Mouse (Mus musculus) thymus, adult 2 months (tissue): ENCODE measurements at regions not wholly inside any gene's neighbourhood (a gene's known extent, or its start where the extent isn't known, plus 50 kb on each side); places are given as distances from the start of the nearest gene placed in this dataset.

Experiments used
- DNase-seq: peaks from one replicate; pipeline ENCODE4 v3.0.0; 2021
- H3K27ac ChIP-seq: fragments of 200-500 bp; 2 replicates; pipeline ENCODE4 v1.5.1; 2012; ENCODE audit warnings: low read length, control low read depth; ENCODE audit not compliant: control insufficient read depth, insufficient read depth
- H3K27me3 ChIP-seq: fragments of 200-500 bp; 2 replicates; pipeline ENCODE4 v1.6.1; 2012; ENCODE audit warnings: mild to moderate bottlenecking, low read length, moderate library complexity, mixed read lengths; ENCODE audit not compliant: control insufficient read depth, insufficient read depth
- H3K36me3 ChIP-seq: fragments of 200-500 bp; 2 replicates; pipeline ENCODE4 v1.6.1; 2012; ENCODE audit warnings: mild to moderate bottlenecking, low read length, moderate library complexity; ENCODE audit not compliant: control insufficient read depth, insufficient read depth
- H3K4me1 ChIP-seq: fragments of 200-500 bp; replicated peaks from 2 replicates; pipeline ENCODE4 v1.6.1; 2012; ENCODE audit warnings: low read length; ENCODE audit not compliant: control insufficient read depth, insufficient read depth
- H3K4me3 ChIP-seq: fragments of 200-500 bp; 2 replicates; pipeline ENCODE4 v1.5.1; 2012; ENCODE audit warnings: mild to moderate bottlenecking, low read length, control low read depth, moderate library complexity; ENCODE audit not compliant: control insufficient read depth, insufficient read depth
- CTCF ChIP-seq: fragments of 200-500 bp; IDR thresholded peaks from 2 replicates; pipeline ENCODE4 v1.5.1; 2012; ENCODE audit warnings: mild to moderate bottlenecking, control low read depth, low read length, moderate library complexity, borderline replicate concordance; ENCODE audit not compliant: control insufficient read depth, poor library complexity, insufficient read depth; ENCODE audit errors: extremely low read depth
- POLR2A ChIP-seq: fragments of 200-500 bp; IDR thresholded peaks from 2 replicates; pipeline ENCODE4 v1.6.1; 2012; ENCODE audit warnings: mild to moderate bottlenecking, low read length, control low read depth, moderate library complexity; ENCODE audit not compliant: control insufficient read depth, poor library complexity, insufficient read depth; ENCODE audit errors: extremely low read depth
- WGBS: fragments of 180-500 bp; shearing (Covaris S2); methylation state at CpG from one replicate; pipeline ENCODE4 v1.1.7; 2018; 5-methylcytosine and 5-hydroxymethylcytosine counted together

DNA sequence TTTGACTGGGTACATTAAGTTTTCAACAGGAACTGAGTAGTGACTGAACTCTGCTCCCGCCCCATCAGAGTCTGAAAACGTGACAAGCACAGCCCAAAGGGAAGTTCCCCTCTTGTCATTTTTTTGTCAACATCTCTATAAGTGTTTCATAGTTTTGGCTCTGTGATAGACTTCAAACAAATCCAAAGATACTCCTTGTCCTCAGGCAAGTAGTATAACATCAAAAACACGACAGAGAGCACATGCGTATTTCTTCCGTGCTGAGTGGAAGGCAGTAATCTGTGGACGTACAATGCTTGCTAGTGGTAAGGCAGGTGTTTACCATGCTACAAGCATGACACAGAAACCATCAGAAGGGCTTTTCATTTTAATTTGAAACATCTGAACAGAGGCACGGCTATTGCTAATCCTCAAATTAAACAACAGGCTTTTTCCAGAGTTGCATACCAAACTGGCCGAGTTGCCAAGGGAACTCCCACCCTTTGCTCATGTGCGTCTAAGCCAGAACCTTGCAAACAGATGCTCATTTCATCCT lies 101.7 kb upstream of the Tnfaip3 start:
- TF ChIP-seq POLR2A, result no peak
- TF ChIP-seq CTCF, result no peak
- Histone ChIP-seq H3K27ac (no peak overlapping the region; the same call in 1 of the 2 replicates), H3K4me1 (peaks cover 9% of the 10 kb centered on the region), H3K4me3 (no peak overlapping the region), H3K36me3 (no peaks in the 10 kb centered on the region), H3K27me3 (no peaks in the 10 kb centered on the region)
- WGBS, result 71% methylated on average over 9 of the region's 9 CpGs
- no peak for DNase-seq

- TF ChIP-seq POLR2A (no peak), CTCF (no peak)
- no peak overlapping the region for H3K4me3 ChIP-seq
- no peaks in the 10 kb centered on the region for H3K27me3 ChIP-seq
- peaks cover 9% of the 10 kb centered on the region for H3K4me1 ChIP-seq
- no peaks in the 10 kb centered on the region for H3K36me3 ChIP-seq
- no peak for DNase-seq
- H3K27ac ChIP-seq, result no peak overlapping the region
- 79% methylated on average over 2 of the region's 2 CpGs for WGBS
Observed at GRCm38 (mm10) chr10:19112459-19112858, 97.0 kb upstream of the Tnfaip3 start.

- no peaks in the 10 kb centered on the region for H3K36me3 ChIP-seq
- TF ChIP-seq POLR2A (no peak), CTCF (no peak)
- H3K27me3 ChIP-seq, result no peaks in the 10 kb centered on the region
- DNase-seq, result no peak
- no peak overlapping the region for H3K4me3 ChIP-seq
- H3K4me1 ChIP-seq, result peaks cover 10% of the 10 kb centered on the region
- peak overlapping the region; percentile 68 for H3K27ac ChIP-seq
- 53% methylated on average over 6 of the region's 6 CpGs for WGBS
Observed at GRCm38 (mm10) chr10:19105231-19105681, 89.8 kb upstream of the Tnfaip3 start.

- WGBS, result 11% methylated on average over 5 of the region's 5 CpGs
- Histone ChIP-seq H3K4me1 (peaks cover 10% of the 10 kb centered on the region), H3K4me3 (no peak overlapping the region), H3K27me3 (no peaks in the 10 kb centered on the region), H3K27ac (peak overlapping the region; percentile 68), H3K36me3 (no peaks in the 10 kb centered on the region)
- peak; percentile 64 for DNase-seq
- TF ChIP-seq CTCF, result no peak
- no peak for TF ChIP-seq POLR2A
Observed at GRCm38 (mm10) chr10:19104671-19105203, 89.3 kb upstream of the Tnfaip3 start.

GRCm38 (mm10) chr10:19099369-19100285 lies 84.2 kb upstream of the Tnfaip3 start:
- no peak overlapping the region for H3K4me3 ChIP-seq
- 52% methylated on average over 10 of the region's 10 CpGs for WGBS
- peaks cover 7% of the 10 kb centered on the region for H3K4me1 ChIP-seq
- H3K27ac ChIP-seq, result no peak overlapping the region
- no peaks in the 10 kb centered on the region for H3K27me3 ChIP-seq
- DNase-seq, result no peak
- no peaks in the 10 kb centered on the region for H3K36me3 ChIP-seq
- TF ChIP-seq POLR2A (no peak), CTCF (no peak)

DNA sequence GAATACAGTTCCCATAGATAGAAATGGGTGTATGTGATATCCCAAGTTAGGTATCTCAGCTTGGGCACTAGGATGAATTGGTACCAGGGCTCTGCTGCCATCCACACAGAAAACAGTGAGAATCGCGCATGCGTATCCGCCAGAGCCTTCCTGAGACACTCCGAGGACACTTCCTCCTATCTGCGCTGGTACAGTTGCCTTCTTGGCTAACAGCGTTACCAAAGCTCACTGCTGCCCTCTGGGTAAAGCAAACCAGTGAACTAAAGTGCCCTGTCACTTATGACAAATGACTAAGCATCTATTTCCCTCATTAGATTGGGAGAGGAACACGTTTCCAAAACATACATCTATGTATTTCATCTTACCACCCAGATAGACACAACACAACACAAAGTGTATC lies 78.8 kb upstream of the Tnfaip3 start:
- 3% methylated on average over 8 of the region's 8 CpGs for WGBS
- Histone ChIP-seq H3K27ac (no peak overlapping the region), H3K27me3 (no peaks in the 10 kb centered on the region), H3K36me3 (no peaks in the 10 kb centered on the region), H3K4me3 (no peak overlapping the region), H3K4me1 (peaks cover under 1% of the 10 kb centered on the region; the same call in 1 of the 2 replicates)
- peak; percentile 89 for DNase-seq
- no peak for TF ChIP-seq CTCF
- no peak for TF ChIP-seq POLR2A
